Mouse (Mus musculus) granulocyte monocyte progenitor cell, adult 5-6 weeks (primary cell): ENCODE data around the gene Klk4. TPM values are rescaled to one million over a fixed set of nuclear protein-coding genes. Genes with fewer than 3 reads are reported as not detected.

Experiments
- ATAC-seq: replicated peaks from 2 replicates; pipeline ENCODE4 v1.8.0; 2016; ENCODE audit warnings: mild to moderate bottlenecking, moderate TSS enrichment, inconsistent platforms; ENCODE audit not compliant: poor library complexity, severe bottlenecking
- total RNA-seq, 2 experiments: library from RNA; stranded (forward) in 1 of 2; stranded (reverse) in 1 of 2; fragments of 200-712, 200-1000 nt in 1 of 2; fragments of >200 nt in 1 of 2; fragmentation: Nextera tagmentation in 1 of 2; gene quantifications; 2 replicates each; pipeline ENCODE4 v1.2.3; 2014 to 2017

The Klk4 gene
- total RNA-seq (2014; fragmentation: Nextera tagmentation) (not detected in 2 replicates), total RNA-seq (2017) (not detected in 2 replicates)

- ATAC-seq = no peak
These were observed at the start of gene Klk4 for GRCm38 (mm10) chr7:43880912-43881311. TSS of gene Klk4 (plus strand) at chr7:43881160.

- ATAC-seq = no peak
These were observed 39.3 kb upstream of the Klk4 start, which contains the start of gene Klk5 for GRCm38 (mm10) chr7:43841701-43842100. TSS of gene Klk5 (plus strand) at chr7:43841971.

GRCm38 (mm10) chr7:43843801-43844200, 37.2 kb upstream of the Klk4 start:
- no peak for ATAC-seq

- no peak for ATAC-seq
These were observed 29.3 kb upstream of the Klk4 start for GRCm38 (mm10) chr7:43851616-43852015.

- no peak for ATAC-seq
These were observed 26.1 kb upstream of the Klk4 start for GRCm38 (mm10) chr7:43854642-43855380.

GRCm38 (mm10) chr7:43855709-43856108, 25.3 kb upstream of the Klk4 start:
- no peak for ATAC-seq

- no peak for ATAC-seq
These were observed 24.7 kb upstream of the Klk4 start for GRCm38 (mm10) chr7:43856307-43856706.

- ATAC-seq = no peak
These were observed 23.5 kb upstream of the Klk4 start for GRCm38 (mm10) chr7:43857501-43857900.

GRCm38 (mm10) chr7:43860411-43860810, 20.5 kb upstream of the Klk4 start:
- ATAC-seq = no peak

GRCm38 (mm10) chr7:43873237-43873636, 7.7 kb upstream of the Klk4 start:
- ATAC-seq = peak; percentile 84

GRCm38 (mm10) chr7:43873674-43874073, 7.3 kb upstream of the Klk4 start:
- ATAC-seq = no peak

GRCm38 (mm10) chr7:43874868-43875375, 6.0 kb upstream of the Klk4 start:
- no peak for ATAC-seq

GRCm38 (mm10) chr7:43876444-43876843, 4.5 kb upstream of the Klk4 start:
- no peak for ATAC-seq

- no peak for ATAC-seq
These were observed 2.7 kb upstream of the Klk4 start for GRCm38 (mm10) chr7:43878281-43878680.

- ATAC-seq = 0 out of 2 replicates have a peak, but pooled peaks have one; percentile 12
These were observed 1.4 kb downstream of the Klk4 start for GRCm38 (mm10) chr7:43882346-43882745.

- peak; percentile 45 for ATAC-seq
These were observed 1.9 kb downstream of the Klk4 start for GRCm38 (mm10) chr7:43882811-43883210.

- ATAC-seq = peak; percentile 90
These were observed 2.6 kb downstream of the Klk4 start for GRCm38 (mm10) chr7:43883547-43883946.

GRCm38 (mm10) chr7:43891365-43891764, 10.4 kb downstream of the Klk4 start:
- no peak for ATAC-seq

GRCm38 (mm10) chr7:43891788-43892187, 10.8 kb downstream of the Klk4 start:
- no peak for ATAC-seq

GRCm38 (mm10) chr7:43894836-43895235, 13.9 kb downstream of the Klk4 start:
- ATAC-seq = peak; percentile 89

- ATAC-seq = no peak
These were observed 33.9 kb downstream of the Klk4 start for GRCm38 (mm10) chr7:43914821-43915220.

- no peak for ATAC-seq
These were observed 37.5 kb downstream of the Klk4 start for GRCm38 (mm10) chr7:43918426-43918825.
